Mouse (Mus musculus) frontal cortex, adult 2 months (tissue): ENCODE data around the gene Gins2. TPM values are rescaled to one million over a fixed set of nuclear protein-coding genes. Genes with fewer than 3 reads are reported as not detected.

Source experiments
- DNase-seq, 2 experiments: peaks; one replicate each; pipeline ENCODE4 v3.0.0; 2022; ENCODE audit warnings: low spot score in 1 of 2; ENCODE audit errors: extremely low spot score in 1 of 2
- polyA plus RNA-seq: library from polyadenylated mRNA; depleted of rRNA; stranded (reverse); fragments of >200 nt; gene quantifications from 2 replicates; pipeline ENCODE4 v1.2.3, GENCODE M21; 2012

The Gins2 gene
- polyA plus RNA-seq, 1 experiment, result 3.1 TPM

DNA sequence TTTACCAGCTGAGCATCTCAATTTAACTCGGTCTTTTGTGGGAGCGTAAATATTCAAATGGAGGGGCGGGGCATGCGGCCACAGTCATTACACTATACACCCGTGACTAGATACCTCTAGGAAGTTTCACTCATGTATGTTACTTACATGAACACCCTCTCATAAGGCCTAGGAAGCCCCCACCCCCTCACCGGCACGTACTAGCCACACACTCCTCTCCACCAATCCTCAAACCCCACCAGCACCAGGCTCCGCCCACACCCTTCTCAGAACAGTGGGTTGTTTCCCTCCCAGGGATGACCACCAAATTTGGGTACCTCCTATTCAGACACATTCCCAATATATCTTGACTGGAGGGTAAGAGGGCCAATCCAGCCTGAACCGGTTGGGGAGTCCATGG is 18.4 kb upstream of the Gins2 start:
- no peak for DNase-seq

DNA sequence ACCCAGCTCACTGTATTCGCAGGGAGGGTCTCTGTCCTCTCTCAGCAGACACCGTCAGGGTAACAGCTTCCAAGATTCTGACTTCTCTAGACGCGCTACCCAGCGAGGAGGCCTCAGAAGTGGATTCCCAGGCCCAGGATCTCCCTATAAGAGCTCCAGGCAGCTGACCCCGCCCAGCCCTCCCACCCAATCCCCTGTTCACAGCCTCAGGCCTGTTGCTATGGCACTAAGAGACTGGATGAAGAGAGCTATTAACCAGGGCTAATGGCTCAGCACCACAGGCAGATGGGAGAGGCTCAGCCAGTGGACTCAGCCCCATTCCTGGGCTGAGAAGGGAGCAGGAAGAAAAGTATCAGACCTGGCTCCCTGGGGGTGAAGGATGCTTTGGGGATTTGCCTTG is 13.6 kb upstream of the Gins2 start:
- no peak for DNase-seq

DNA sequence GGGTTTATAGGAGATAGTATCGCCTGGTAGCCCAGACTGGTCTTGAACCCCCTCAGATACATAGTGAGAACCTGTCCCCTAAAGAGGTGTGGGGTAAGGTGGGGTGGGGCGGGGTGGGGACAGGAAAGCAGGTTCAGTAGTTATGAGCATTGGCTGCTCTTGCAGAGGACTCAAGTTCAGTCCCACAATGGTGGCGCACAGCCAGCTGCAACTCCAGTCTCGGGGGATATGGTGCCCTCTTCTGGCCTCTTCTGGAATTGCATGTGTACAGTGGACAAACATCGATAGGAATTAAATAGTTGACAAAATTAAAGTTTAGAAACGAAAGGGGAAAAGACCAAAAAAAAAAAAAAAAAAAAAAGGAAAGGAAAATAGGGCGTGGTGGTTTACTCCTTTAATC is 10.4 kb upstream of the Gins2 start:
- DNase-seq, result peak in 1 of 2 experiments; percentile 87

DNA sequence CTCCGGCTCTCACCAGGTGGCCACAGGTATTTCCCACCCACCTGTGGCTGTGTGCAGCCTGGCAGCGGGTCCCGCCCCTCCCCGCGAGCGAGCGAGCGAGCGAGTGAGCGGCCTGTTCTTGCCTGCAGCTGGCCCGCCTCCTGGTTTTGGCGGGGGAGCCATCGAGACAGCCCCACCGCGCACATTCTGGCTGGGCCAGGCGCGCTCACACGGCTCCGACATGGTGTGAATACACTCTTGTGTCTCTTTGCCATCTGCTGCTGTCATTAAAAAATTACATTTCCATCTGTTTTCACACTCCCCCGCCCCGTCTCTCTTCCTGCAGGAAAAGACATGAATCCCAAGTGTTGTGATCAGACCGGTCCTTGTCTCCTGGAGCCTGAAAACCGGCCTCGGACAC is 9.5 kb upstream of the Gins2 start:
- peak; percentile 85 to 91 for DNase-seq

DNA sequence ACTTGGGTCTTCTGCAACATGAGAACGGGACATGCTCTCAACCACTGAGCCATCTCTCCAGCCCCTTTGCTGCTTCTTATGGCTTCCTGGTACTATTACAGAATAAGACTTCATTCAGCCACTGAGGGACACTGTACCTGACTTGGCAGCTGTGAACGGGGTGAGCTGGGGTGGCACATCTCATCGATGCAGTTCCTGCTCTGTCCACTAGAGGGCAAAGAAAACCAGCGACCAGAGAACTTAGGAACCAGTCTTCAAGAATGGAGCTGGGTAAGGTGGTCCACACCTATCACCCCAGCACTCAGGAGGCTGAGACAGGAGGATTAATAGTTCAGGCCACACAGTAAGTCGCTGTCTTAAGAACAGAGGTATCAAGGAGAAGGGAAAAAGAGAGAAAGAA is 6.9 kb upstream of the Gins2 start:
- peak in 1 of 2 experiments; percentile 63 for DNase-seq

DNA sequence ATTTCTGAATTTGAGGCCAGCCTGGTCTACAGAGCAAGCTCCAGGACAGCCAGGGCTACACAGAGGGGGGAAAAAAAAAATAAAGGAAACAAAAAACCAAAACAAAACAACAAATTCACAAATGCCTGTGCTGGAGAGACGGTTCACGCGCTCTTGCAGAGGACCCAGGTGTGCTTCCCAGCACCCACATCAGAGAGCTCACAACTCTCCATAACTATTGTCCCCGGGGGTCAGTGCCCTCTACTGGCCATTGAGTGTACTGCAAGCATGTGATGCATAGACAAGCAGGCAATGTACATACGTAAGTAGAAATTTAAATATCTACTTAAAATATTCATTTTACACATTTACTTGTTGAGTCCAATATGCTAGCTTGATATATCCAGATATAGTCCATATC is 5.5 kb upstream of the Gins2 start:
- no peak for DNase-seq

DNA sequence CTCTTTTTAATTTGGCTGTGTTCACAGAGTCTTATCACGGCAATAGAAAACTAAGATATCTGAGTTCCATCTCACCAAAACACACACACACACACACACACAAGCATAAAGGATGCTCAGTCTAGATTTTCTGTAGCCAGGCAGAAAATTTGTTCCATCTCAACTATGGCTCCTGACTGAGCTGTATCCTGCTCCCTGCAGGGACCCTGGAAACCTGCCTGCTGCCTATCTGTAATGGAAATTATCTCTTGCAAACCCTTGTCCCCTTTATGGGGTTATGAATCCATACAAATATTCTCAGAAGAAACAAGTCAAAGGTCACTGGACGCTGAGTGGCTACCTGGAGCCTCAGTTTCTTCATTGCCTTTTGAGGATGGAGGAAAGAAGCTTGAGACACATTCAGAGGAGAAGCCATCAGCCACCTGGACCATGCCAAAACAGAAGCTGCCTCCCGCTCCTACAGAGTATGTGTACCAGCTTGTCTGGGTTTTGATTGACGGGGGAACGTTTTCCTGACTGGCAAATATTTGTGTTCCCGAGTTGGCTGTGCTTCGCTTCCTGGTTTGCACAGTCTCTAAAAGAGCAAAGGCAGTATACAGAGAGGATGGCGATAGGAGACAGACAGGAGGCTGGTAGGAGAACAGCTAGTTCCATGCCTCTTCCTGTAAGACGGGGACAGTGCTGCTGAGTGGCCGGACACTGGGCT is 2.6 kb upstream of the Gins2 start:
- DNase-seq, result no peak

DNA sequence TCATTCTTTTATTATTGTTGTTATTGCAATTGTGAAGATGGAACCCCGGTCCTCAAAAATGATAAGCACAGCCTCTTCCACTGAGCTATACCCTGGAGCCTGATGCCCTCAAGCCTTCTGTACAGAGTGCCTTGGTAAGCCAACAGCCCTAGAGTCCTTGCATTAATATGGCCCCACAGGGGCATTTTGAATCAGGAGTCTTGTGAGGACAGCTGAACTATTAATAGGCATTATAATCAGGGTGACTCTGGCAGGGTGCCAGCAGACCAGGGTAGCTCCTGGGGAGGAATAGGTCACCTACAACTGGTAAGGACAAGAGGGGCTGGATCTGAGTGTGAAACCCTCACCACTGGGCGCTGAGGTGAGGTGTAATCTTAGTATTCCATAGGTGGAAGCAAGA is 817 bp upstream of the Gins2 start:
- no peak for DNase-seq

DNA sequence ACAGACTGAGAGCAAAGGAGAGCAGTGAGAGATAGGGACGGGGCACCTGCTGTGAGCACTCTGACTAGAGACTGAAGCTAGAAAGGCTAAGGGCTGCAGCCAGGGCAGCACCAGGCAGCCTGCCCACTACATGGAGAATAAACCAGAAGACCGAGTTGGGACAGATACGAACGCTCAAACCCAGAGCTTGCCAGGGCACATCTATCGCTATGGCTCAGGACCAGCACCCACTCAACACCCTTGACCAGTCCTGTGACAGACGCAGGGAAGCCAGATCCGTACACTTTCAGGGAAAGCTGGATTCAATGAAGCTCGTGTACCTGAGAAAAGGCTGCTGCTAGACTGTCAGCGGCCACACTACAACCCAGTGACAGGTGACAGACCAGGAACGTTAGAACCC is 3.6 kb downstream of the Gins2 start:
- DNase-seq, result no peak

DNA sequence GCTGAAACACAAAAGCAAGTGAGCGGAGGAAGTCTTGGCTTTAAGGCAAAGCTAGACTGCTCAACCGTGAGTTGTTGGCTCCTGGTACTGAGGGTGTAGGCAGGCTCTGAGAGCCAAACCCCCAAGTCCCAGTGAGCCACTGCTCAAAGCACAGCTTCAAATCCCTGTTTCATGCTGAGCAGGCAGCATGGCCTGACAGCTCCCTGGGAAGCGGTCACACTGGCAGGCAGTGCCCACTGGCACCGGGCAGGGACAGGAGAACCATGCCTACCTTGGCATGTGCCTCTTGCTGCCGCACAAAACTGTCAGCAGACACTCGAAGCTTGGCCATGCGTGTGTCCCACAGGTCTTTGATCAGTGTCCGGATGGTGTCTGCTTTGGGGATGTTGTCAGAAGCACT is 7.3 kb downstream of the Gins2 start:
- no peak for DNase-seq

DNA sequence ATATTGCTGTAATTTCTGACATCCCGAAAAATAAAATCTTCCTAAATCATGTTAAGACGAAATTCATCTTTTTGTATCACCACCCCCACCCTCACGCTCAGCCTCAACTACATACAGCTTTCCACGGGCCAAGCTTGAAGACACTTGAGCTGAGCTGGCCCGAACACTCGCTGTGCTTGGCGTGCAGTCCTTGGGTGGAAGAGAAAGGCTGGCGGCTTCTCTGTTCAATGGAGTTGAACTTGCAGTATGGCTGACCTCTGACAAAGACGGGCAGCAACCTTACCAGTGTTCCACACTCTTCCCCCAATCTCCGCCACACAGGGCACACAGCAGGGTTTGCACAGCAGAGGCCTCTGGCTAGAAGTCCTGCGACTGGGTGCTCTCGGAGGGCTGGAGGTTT is 7.8 kb downstream of the Gins2 start:
- DNase-seq, result no peak

DNA sequence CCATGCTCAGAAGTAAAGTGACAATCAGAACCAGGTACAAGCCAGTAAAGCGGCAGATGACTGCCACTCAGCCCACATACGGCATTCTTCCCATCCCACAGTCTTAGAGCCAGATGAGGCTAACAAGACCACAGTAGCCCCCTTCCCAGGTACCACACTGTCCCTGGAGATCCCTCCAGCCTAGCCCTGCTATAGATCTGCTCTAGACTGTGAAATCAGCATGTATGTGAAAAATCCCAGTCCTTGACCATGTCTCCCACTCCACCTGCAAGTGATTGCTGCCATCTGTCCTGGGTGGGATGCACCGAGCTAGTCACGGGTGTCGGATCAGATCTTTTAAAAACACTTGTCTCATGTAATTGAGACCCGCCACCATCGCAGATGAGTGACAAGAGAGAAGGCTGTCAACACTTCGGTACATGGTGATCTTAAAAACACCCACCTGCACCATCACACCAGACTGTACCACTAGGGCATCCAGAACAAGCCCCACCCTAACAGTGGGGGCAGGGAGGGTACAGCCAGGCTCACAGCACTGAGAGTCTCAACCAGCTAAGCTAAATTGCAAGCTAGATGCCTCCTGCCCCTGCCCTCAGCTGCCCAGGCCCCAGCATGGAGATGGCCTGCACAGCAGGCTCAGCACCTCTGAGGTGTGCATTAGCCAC is 8.6 kb downstream of the Gins2 start:
- DNase-seq, result no peak

DNA sequence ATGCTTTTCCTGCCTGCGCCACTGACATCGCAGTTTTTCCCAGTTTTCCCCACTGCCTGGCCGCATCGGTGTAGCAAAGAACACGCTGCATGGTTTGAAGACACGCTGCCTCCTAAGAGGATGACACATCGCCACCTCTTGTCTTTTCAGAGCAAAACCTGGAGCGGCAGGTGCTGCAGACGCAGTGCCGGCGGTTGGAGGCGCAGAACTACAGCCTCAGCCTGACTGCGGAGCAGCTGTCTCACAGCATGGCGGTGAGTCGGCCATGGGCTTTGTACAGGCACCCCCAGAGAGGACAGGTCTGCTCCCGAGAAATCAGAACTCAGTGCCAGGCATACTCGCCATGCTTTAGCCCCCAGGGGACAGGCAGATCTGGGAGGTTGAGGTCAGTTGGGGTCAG is 11.3 kb downstream of the Gins2 start:
- DNase-seq, result no peak

DNA sequence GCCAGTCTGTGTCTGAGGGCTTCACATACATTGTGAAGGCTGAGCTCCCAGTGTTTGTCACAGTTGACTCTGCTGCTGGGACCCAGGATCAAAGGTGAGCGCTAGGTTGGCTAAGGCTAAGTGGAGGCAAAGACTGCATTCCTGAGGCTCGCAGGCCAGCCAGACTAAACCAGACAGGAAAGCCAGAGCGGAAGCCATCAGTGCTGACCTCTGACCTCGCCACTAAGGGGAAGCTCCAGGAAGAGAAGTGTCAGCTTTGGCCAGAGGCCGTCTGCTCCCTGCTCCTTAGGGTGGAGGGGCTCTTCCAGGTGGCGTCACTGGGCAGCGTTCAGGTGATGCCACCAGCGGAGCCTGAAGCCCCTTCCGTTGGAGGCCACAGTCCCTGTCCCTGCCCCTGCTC is 13.3 kb downstream of the Gins2 start:
- no peak for DNase-seq

DNA sequence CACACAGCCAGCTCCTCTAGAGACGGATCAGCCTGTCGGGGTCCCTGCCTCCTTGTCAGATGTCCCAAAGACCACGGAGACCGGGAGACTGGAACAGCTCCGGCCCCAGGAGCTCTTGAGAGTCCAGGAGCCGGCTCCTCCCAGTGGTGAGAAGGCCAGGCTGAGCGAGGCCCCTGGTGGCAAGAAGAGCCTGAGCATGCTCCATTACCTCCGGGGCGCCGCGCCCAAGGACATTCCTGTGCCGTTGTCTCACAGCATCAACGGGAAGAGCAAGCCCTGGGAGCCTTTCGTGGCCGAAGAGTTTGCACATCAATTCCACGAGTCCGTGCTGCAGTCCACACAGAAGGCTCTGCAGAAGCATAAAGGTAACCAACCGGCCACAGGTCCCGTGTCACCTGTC is 14.2 kb downstream of the Gins2 start:
- DNase-seq, result no peak

DNA sequence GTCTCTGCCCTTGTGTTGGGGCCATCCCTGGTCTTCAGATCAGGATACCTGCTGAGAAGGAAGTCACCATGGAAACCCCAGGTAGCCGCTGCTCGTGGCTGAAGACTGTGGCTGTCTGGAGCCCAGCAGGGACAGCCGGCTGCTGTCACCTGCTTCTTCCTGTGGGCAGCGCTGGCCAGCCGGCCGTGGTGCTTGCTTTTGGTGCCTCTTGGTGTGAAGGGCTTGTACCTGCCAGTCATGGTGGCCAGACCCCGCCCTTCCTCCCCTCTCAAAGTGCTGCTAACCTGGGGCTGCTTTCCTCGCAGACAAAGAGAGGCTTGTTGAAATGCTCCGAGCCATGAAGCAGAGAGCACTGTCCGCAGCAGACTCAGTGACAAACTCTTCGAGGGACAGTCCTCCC is 15.2 kb downstream of the Gins2 start:
- no peak for DNase-seq

DNA sequence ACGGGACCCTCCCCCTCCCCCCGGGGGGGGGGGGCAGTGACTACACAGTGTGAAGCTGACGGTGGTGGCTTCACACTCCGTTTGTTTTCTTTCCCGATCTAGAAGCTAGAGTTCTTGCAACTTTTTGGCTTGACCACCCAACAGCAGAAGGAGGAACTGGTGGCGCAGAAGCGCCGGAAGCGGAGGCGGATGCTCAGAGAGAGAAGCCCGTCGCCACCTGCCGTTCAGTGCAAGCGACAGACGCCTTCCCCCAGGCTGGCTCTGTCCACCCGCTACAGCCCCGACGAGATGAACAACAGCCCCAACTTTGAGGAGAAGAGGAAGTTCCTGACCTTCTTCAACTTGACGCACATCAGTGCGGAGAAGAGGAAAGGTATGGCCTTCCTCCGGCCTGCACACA is 16.6 kb downstream of the Gins2 start:
- DNase-seq, result peak in 1 of 2 experiments; percentile 76

DNA sequence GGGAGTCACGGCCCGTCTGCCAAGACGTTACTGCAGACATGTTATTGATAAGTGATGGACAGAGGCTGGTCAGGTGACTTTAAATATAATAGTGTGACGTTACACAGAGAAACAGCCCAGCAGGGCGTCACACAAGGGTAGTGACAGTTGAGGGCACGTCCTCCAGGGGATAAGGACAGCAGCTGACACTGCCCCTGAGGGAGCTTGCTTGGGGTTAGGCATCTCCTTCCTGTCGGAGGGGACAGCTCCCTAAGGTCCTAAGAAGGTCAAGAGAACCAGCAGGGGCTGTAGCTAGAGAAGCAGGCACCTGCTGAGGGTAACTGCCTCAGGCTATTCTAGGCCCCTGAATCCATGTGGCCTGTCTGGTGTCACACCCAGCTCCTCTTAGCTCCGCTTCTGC is 17.5 kb downstream of the Gins2 start:
- DNase-seq, result no peak

DNA sequence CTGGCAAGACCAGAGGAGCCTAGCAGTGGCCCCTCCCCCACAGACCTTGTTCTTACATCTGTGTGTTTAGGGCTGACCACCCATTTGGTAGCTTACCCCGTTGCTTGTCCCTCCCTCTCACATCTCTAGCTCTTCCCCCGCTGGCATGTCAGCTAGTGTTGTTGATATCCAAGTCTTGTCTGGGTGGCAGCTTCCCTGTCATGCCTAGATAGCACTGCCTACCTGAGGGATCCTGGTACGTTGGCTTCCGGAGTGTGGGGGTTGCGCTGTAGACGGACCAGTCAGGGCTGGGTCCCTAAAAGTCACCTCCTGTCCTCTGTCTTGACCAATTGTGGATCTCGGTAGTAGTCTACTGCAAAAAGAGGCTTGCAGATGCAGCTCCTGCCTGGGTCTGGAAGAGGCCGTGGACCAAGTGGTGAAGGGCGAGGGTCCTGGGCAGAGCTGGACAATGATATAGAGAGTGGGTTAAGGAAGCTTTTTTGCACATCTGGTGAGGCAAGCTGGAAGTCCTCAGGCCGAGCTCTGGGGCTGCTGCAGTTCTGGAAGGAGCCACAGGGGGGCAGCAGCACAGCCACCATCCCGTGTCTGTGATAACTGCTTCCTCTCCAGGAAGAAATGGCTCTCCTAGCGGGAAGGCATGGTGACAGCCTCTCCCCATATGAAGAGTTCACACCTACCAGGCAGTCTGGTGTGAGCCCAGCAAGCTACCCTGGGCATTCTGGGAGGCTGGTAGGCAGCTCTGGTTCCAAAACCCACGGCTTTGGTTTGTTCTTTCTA is 19.0 kb downstream of the Gins2 start:
- peak in 1 of 2 experiments; percentile 91 for DNase-seq

DNA sequence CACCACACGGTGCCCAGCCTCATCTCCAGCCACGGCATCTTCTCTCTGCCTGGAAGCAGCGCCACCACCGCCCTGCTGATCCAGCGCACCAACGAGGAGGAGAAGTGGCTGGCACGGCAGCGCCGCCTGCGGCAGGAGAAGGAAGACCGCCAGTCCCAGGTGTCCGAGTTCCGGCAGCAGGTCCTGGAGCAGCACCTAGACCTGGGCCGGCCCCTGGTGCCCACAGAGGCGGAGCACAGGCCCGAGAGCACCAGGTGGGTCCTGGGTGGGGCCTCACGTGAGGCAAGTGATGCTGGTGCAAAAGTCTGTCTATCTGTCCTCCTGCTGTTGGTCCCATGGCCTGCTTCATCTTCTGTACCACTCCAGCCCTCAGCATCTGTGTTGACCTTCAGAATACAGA is 20.0 kb downstream of the Gins2 start:
- DNase-seq, result no peak

DNA sequence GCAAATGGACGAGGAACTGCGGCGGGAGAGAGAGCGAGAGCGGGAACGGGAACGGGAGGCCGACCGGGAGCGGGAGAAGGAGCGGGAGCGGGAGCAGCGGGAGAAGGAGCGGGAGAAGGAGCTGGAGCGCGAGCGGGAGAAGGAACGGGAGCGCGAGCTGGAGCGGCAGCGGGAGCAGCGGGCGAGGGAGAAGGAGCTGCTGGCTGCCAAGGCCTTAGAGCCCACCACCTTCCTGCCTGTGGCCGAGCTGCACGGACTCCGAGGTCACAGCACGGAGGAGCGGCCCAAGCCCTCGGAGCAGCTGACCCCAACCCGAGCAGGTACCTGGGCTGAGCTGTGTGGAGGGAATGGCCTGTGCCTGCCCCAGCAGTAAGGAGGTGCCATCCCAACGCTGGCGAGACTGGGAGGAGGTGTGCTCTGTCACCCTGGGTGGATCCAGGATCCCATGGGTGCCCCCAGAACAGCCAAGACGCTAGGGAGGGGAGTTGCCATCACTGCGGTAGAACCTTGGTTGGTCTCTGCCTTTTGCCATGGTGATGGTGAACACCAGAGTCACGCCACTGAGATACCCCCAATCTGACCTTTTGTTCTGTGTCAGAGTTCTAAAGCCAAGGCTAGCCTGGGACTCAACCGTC is 20.8 kb downstream of the Gins2 start:
- DNase-seq, result no peak
